Mouse (Mus musculus) brain, adult 10 weeks (tissue): Measurements from ENCODE around the gene Dido1. TPM values are rescaled to one million over a fixed set of nuclear protein-coding genes. Genes with fewer than 3 reads are reported as not detected.

Experiments used
- polyA plus RNA-seq: library from polyadenylated mRNA; stranded (reverse); fragments of 350-450 nt; fragmentation: Illumina TruSeq; extraction: RNeasy Lipid Tissue Mini Kit (QIAGEN cat#74804); gene quantifications from one replicate; pipeline ENCODE4 v1.2.3, GENCODE M21; 2015; ENCODE audit warnings: low read depth, low replicate concordance

The Dido1 gene
- 26.9 TPM for polyA plus RNA-seq

DNA sequence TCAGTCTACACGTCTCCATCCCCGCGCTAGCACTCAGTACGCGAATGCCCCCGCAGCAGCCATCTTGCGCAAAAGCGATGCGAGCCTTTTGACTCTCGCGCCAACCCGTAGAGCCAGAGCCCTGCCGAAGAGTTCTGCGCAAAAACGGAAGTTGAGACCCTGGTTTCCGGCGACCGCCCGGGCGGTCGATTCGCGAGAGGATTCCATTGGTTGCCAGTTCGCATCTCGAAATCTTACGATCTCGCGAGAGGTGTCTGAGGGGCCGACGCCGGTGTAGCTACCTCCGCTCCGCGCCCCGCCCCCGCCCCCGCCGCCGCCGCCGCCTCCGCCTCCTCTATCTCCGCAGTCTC is at the start of gene Dido1, which contains the start of gene Gid8:
Gene Dido1, minus strand, starts transcription at position 77 of the 350 bp plus-strand sequence.
Gene Gid8, plus strand, starts transcription at position 195 of the 350 bp plus-strand sequence.

DNA sequence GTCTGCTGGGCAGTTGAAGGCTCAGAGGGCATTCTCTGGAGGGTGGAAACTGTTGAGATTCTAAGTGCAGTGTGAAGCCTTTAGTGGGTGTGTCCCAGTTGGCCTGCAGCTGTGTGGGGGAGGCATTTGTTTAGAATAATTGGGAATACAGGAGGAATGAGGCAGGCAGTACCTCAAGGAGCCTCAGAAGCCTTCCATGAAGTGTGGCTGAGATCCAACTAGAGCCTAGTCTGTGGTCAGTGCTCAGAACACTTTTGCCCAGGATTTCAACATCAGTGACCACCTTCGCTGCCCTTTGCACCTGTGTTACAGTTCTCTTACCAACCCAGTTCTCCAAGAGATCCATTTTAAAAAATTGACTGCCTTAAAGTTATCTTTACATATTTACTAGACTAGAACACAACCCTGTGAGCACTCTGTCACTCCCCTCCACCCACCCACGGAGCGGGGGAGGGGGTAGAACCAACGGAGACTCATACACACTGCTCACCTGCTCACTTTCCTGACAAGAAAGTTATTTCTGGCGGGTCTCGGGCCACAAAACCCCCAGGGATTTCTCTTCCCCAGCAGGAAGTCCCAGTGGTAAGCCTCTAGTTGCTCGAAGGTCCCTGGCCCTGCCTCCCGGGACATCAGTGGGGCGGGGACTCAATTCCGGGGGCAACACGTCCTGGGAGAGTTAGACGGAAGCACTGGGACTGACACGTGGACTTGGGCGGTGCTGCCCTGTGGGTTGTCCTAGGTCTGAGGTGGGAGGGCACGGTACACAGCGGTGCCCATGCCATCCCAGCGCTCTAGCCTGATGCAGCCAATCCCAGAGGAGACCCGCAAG is 15.0 kb upstream of the Dido1 start, which contains the start of gene Slc17a9:
Gene Slc17a9, plus strand, starts transcription at position 679 of the 829 bp plus-strand sequence.

DNA sequence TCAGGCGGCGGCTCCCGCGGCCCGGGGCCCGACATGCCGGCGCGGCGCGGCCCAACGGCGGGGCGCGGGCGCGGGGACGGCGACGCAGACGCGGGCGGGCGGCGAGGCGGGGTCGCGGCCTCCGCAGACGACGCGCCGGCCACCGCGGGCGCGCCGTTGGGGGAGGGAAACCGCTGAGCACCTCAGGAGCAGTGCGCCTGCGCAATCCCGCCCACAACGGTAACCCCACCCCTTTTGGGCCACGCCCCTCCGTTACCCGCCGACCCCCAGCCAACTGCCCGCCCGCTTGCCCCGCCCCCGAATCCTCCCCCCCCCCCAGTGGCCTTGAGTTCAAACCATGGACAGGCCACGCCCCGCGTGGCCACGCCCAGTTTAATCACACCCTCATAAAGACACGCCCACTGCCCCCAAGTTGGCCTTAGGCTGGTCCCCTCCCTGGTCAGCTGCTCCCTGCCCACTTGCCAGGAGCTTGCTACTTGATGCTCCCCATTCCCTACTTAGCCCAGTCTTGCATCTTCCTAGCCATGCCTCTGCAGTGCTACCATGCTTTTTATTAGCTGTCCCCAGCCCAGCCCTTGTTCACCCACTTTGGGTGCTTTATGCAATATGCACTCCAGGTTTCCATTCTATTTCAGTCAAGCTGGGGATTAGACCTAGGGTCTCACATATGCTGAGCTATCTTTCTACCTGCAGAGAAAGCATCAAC is 67.1 kb downstream of the Dido1 start, which contains the start of gene Tcfl5:
Gene Tcfl5, minus strand, starts transcription at position 154 of the 706 bp plus-strand sequence.

Other genes starting within 250 kb of the Dido1 start
- gene Ntsr1, start 210.0 kb downstream of the Dido1 start, polyA plus RNA-seq = 3.5 TPM
- 22.4 TPM for gene Mrgbp, start 128.7 kb downstream of the Dido1 start, polyA plus RNA-seq
- gene Ogfr, start 120.8 kb downstream of the Dido1 start, polyA plus RNA-seq = 36.6 TPM
- 19.4 TPM for gene Col9a3, start 112.2 kb downstream of the Dido1 start, polyA plus RNA-seq
- gene Tcfl5, start 67.3 kb downstream of the Dido1 start, polyA plus RNA-seq = 0.52 TPM
- 65.0 TPM for gene Gid8, start 118 bp upstream of the Dido1 start, polyA plus RNA-seq
- gene Slc17a9, start 15.3 kb upstream of the Dido1 start, polyA plus RNA-seq = 0.19 TPM
- not detected for gene Bhlhe23, start 66.9 kb upstream of the Dido1 start, polyA plus RNA-seq
- 58.1 TPM for gene Ythdf1, start 210.9 kb upstream of the Dido1 start, polyA plus RNA-seq
- not detected for gene Birc7, start 219.0 kb upstream of the Dido1 start, polyA plus RNA-seq
- gene Nkain4, start 244.7 kb upstream of the Dido1 start, polyA plus RNA-seq = 94.2 TPM